Mouse (Mus musculus) stomach, embryonic 16.5 days (tissue): ENCODE results near the gene Kcnj10. TPM values are rescaled to one million over a fixed set of nuclear protein-coding genes. Genes with fewer than 3 reads are reported as not detected.

ENCODE experiments used
- ATAC-seq: fragments of 200-750 bp; cut with Nextera tagmentation; 2 replicates; pipeline ENCODE4 v1.8.0; 2017; ENCODE audit warnings: moderate number of reproducible peaks, moderate TSS enrichment; ENCODE audit not compliant: insufficient read depth, low FRiP score
- H3K27ac ChIP-seq: fragments of 300-500 bp; sonication (generic); 2 replicates; pipeline ENCODE4 v1.5.1; 2014; ENCODE audit warnings: low read length
- H3K27me3 ChIP-seq: fragments of 300-500 bp; sonication (generic); 2 replicates; pipeline ENCODE4 v1.6.1; 2014; ENCODE audit warnings: low read length, control low read depth, mixed read lengths; ENCODE audit not compliant: control insufficient read depth, insufficient read depth
- H3K36me3 ChIP-seq: fragments of 300-500 bp; sonication (generic); 2 replicates; pipeline ENCODE4 v1.6.1; 2014; ENCODE audit warnings: low read length; ENCODE audit not compliant: control insufficient read depth, insufficient read depth
- H3K4me1 ChIP-seq: fragments of 300-500 bp; sonication (generic); 2 replicates; pipeline ENCODE4 v1.6.1; 2014; ENCODE audit warnings: low read length, control low read depth, mixed read lengths; ENCODE audit not compliant: control insufficient read depth, insufficient read depth
- H3K4me2 ChIP-seq: fragments of 300-500 bp; sonication (generic); 2 replicates; pipeline ENCODE4 v1.6.1; 2014; ENCODE audit warnings: low read depth, low read length, mixed read lengths
- H3K4me3 ChIP-seq: fragments of 300-500 bp; sonication (generic); replicated peaks from 2 replicates; pipeline ENCODE4 v1.5.1; 2014; ENCODE audit warnings: mild to moderate bottlenecking, low read length
- H3K9ac ChIP-seq: fragments of 300-500 bp; sonication (generic); 2 replicates; pipeline ENCODE4 v1.6.1; 2014; ENCODE audit warnings: low read length
- H3K9me3 ChIP-seq: fragments of 300-500 bp; sonication (generic); replicated peaks from 2 replicates; pipeline ENCODE4 v1.6.1; 2016; ENCODE audit warnings: low read length, control low read depth; ENCODE audit not compliant: control insufficient read depth
- WGBS: fragments of 180-500 bp; shearing (Covaris S2); extraction: QIAGEN DNeasy Blood & Tissue Kit; methylation state at CpG from one replicate; pipeline ENCODE4 v1.1.7; 2014; 5-methylcytosine and 5-hydroxymethylcytosine counted together
- polyA plus RNA-seq: library from polyadenylated mRNA; unstranded; fragments of >200 nt; fragmentation: Nextera tagmentation; extraction: Ambion mirVana; gene quantifications from 2 replicates; pipeline ENCODE4 v1.2.1, GENCODE M21; 2015

Kcnj10 gene
- polyA plus RNA-seq, 1 experiment from 2014 or later = 0.19 TPM

DNA sequence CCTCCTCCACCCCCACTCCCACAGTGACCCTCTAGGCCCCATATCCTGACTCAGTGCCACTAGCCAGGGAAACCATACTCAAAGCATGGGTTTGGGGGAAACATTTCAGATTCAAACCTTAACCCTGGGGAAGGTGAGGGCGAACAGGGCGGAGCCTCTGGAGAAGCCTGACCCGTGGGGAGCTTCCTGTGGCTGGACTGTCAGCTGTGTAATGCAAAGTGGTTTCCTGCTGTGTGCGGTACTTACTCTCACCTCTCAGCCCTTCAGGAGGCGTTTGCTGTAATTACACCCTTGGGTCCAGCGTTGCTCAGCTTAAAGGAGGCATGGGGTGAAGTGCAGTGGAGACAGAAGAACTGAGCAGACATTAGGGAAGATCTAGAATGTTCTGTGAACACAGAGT lies 77.2 kb downstream of the Kcnj10 start:
- Histone ChIP-seq H3K27me3 (no peaks in the 10 kb centered on the region), H3K4me3 (no peak overlapping the region), H3K27ac (no peak overlapping the region), H3K9ac (no peak overlapping the region), H3K4me2 (no peak overlapping the region), H3K9me3 (no peaks in the 10 kb centered on the region), H3K4me1 (no peaks in the 10 kb centered on the region), H3K36me3 (no peaks in the 10 kb centered on the region)
- WGBS = 27% methylated on average over 6 of the region's 6 CpGs
- no peak for ATAC-seq

DNA sequence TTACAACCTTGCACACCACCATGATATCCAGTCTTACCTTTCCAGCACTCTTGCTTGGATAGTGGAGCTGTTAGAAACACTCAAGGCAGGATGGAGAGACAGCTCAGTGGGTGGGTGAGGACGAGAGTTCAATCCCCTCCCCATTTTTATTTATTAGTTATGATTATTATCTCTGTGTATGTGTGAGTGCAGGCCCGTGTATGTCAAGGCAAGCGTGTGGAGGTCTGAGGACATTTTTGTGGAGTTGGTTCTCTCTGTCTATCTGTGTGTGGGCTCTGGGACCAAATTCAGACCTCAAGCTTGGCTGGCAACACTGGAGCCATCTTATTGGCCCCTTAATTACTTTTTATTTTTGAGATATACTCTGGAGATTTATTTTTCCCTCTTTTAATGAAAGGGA lies 77.6 kb downstream of the Kcnj10 start:
- Histone ChIP-seq H3K9me3 (no peaks in the 10 kb centered on the region), H3K4me1 (no peaks in the 10 kb centered on the region; the same call in 1 of the 2 replicates), H3K27ac (no peak overlapping the region), H3K4me2 (no peak overlapping the region), H3K36me3 (no peaks in the 10 kb centered on the region), H3K9ac (no peak overlapping the region), H3K27me3 (no peaks in the 10 kb centered on the region), H3K4me3 (no peak overlapping the region)
- 66% methylated on average over 3 of the region's 3 CpGs for WGBS
- ATAC-seq = no peak

DNA sequence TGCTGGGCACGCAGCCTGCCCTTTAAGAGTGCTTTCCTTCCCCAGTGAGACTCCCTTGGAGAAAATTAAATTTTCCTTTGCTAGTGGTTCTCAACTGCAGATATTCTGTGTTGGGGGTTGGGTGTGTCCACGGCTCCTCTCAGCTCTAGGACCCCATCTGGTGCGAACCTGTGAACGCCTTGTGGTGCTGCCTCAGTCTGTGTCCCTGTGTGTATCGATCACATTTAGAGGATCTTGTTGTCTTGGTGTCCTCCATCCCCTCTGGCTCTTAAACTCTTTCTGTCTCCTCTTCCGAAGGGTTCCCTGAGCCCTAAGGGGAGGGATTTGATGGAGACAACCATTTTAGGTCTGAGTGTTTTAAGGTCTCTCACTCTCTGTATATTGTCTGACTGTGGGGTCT lies 79.2 kb downstream of the Kcnj10 start:
- H3K27me3 ChIP-seq = no peaks in the 10 kb centered on the region
- no peak overlapping the region for H3K4me3 ChIP-seq
- H3K27ac ChIP-seq = no peak overlapping the region
- H3K4me2 ChIP-seq = no peak overlapping the region
- no peak overlapping the region for H3K9ac ChIP-seq
- no peaks in the 10 kb centered on the region; the same call in 1 of the 2 replicates for H3K4me1 ChIP-seq
- ATAC-seq = no peak
- no peaks in the 10 kb centered on the region for H3K36me3 ChIP-seq
- WGBS = 83% methylated on average over 6 of the region's 6 CpGs
- H3K9me3 ChIP-seq = no peaks in the 10 kb centered on the region

DNA sequence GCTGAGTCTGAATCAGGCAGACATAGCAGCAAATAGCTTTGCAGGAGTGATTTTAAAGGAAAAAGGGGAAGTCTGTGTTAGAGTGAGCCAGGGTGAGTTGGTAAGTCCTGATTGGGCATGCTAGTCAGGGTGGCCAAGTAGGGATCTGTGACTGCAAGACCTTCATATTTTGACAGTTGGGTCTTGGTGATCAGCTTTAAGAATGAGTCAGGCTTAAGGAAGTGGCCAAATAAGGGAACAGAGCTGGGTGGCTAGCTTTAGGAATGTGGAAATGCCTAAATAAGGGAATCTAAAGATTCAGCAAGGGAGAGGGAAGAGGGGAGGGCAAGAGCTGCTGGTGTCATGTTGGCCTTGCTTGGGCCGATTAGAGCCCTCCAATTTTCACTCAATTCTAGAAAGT lies 82.4 kb downstream of the Kcnj10 start:
- ATAC-seq = no peak
- Histone ChIP-seq H3K4me3 (no peak overlapping the region), H3K27ac (no peak overlapping the region), H3K27me3 (no peaks in the 10 kb centered on the region), H3K36me3 (no peaks in the 10 kb centered on the region), H3K9me3 (no peaks in the 10 kb centered on the region), H3K4me2 (no peak overlapping the region), H3K9ac (no peak overlapping the region), H3K4me1 (no peaks in the 10 kb centered on the region; the same call in 1 of the 2 replicates)
- WGBS = 50% methylated on average over 1 of the region's 1 CpGs

Other genes with a start within 250 kb of the Kcnj10 start
- gene Pex19, start 214.5 kb upstream of the Kcnj10 start, polyA plus RNA-seq = 123 and 129 TPM in 2 replicates
- gene Dcaf8, start 193.1 kb upstream of the Kcnj10 start, polyA plus RNA-seq = 120 and 123 TPM in 2 replicates
- gene Pea15a, start 134.4 kb upstream of the Kcnj10 start, polyA plus RNA-seq = 131 and 148 TPM in 2 replicates
- gene Casq1, start 121.3 kb upstream of the Kcnj10 start, polyA plus RNA-seq = 26.1 and 53.9 TPM in 2 replicates
- 0.04 TPM in 1 of 2 replicates, not detected in the other for gene Atp1a4, start 82.8 kb upstream of the Kcnj10 start, polyA plus RNA-seq
- gene Igsf8, start 79.6 kb upstream of the Kcnj10 start, polyA plus RNA-seq = 27.8 and 35.0 TPM in 2 replicates
- 5.7 and 7.5 TPM in 2 replicates for gene Atp1a2, start 43.1 kb upstream of the Kcnj10 start, polyA plus RNA-seq
- gene Kcnj9, start 11.9 kb upstream of the Kcnj10 start, polyA plus RNA-seq = 0.07 TPM in 1 of 2 replicates, not detected in the other
- gene Pigm, start 35.3 kb downstream of the Kcnj10 start, polyA plus RNA-seq = 6.1 and 6.4 TPM in 2 replicates
- gene Slamf9, start 134.1 kb downstream of the Kcnj10 start, polyA plus RNA-seq = 0.59 and 0.91 TPM in 2 replicates
- gene Igsf9, start 140.6 kb downstream of the Kcnj10 start, polyA plus RNA-seq = 51.6 and 55.3 TPM in 2 replicates
- 377 and 446 TPM in 2 replicates for gene Tagln2, start 158.8 kb downstream of the Kcnj10 start, polyA plus RNA-seq
- 2.6 and 3.1 TPM in 2 replicates for gene Cfap45, start 179.6 kb downstream of the Kcnj10 start, polyA plus RNA-seq
- gene Vsig8, start 214.7 kb downstream of the Kcnj10 start, polyA plus RNA-seq = 1.6 and 2.5 TPM in 2 replicates
- 0.39 and 0.45 TPM in 2 replicates for gene Slamf8, start 249.4 kb downstream of the Kcnj10 start, polyA plus RNA-seq